Mouse (Mus musculus): Measurements from ENCODE around the gene Tjp2.

DNA sequence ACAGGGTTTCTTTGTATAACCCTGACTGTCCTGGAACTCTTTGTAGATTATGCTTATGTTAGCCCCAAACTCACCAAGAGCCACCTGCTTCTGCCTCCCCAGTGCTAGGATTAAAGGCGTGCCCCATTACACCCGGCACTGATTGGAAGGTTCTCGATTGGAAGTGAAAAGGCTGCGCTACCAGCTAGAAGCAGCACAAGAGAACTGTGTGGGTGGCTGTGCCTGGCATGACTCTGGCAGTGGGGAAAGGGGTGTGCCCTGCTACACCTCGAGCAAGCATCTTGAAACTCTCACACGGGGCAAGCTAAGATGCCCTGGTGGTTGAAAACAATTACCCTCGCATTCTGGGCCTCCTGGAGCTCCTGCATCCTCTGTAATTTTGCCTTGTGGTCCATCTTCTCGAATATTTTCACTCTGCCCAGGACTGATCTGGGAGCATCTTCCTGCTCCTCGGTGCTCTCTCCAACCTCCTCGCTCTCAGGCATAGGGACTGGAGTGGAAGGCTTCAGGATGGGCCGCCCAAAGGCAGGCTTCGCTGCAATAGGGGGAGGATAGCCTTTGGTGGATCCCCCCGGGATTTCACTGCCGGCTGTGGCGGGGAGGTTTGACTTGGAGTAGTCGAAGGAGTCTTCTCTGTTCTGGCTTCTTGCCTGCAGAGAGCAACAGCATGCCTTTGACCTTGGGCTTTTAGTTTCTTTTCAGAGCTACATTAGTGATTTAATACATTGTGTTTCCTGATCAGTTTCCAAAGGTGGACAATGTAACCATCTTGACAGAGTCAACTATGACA lies 127.0 kb downstream of the Tjp2 start:
- no peak for TF ChIP-seq CTCF (IDR thresholded peaks at IDR 0.05)
- no peak for TF ChIP-seq POLR2A (IDR thresholded peaks at IDR 0.05; ENCODE audit: insufficient read depth, low read depth, low read length)

All from heart, adult 2 months (tissue).